Mouse (Mus musculus): Measurements from ENCODE around the gene Nccrp1. TPM values are rescaled to one million over a fixed set of nuclear protein-coding genes. Genes with fewer than 3 reads are reported as not detected.

The Nccrp1 gene
- total RNA-seq (2023), result 1 to 10 TPM; 1.5 to 2.3 TPM

GRCm38 (mm10) chr7:28547154-28547553, at the start of gene Nccrp1:
TSS of gene Nccrp1 (minus strand) at chr7:28547254.

GRCm38 (mm10) chr7:28540526-28540925, 6.5 kb downstream of the Nccrp1 start, which contains the start of gene Sycn:
TSS of gene Sycn (plus strand) at chr7:28540885.

GRCm38 (mm10) chr7:28522536-28522935, 24.5 kb downstream of the Nccrp1 start, which contains the start of gene Ifnl3:
TSS of gene Ifnl3 (plus strand) at chr7:28522836.

GRCm38 (mm10) chr7:28510405-28510974, 36.6 kb downstream of the Nccrp1 start, which contains the start of gene Ifnl2:
TSS of gene Ifnl2 (minus strand) at chr7:28510455.

Other genes with a start within 250 kb of the Nccrp1 start
- gene Dll3, start 245.0 kb downstream of the Nccrp1 start, total RNA-seq (2023), result not detected
- gene Timm50, start 235.2 kb downstream of the Nccrp1 start, total RNA-seq (2023), result 10 to 100 TPM; 28.9 to 29.0 TPM
- 100 to 1,000 TPM; 118 to 123 TPM for gene Supt5, start 208.5 kb downstream of the Nccrp1 start, total RNA-seq (2023)
- gene Rps16, start 196.6 kb downstream of the Nccrp1 start, total RNA-seq (2023), result 1,000 to 10,000 TPM; 1,784 to 1,904 TPM
- gene Plekhg2, start 174.7 kb downstream of the Nccrp1 start, total RNA-seq (2023), result 10 to 100 TPM; 38.7 to 42.8 TPM
- 1,000 to 10,000 TPM; 3,101 to 3,326 TPM for gene Zfp36, start 167.0 kb downstream of the Nccrp1 start, total RNA-seq (2023)
- 10 to 100 TPM; 15.0 to 18.4 TPM for gene Med29, start 154.5 kb downstream of the Nccrp1 start, total RNA-seq (2023)
- gene Paf1, start 154.3 kb downstream of the Nccrp1 start, total RNA-seq (2023), result 100 to 1,000 TPM; 153 to 188 TPM
- 100 to 1,000 TPM; 265 to 280 TPM for gene Gmfg, start 109.8 kb downstream of the Nccrp1 start, total RNA-seq (2023)
- 10 to 100 TPM; 10.6 to 17.6 TPM for gene Lrfn1, start 95.3 kb downstream of the Nccrp1 start, total RNA-seq (2023)
- not detected for gene Ifnl2, start 36.8 kb downstream of the Nccrp1 start, total RNA-seq (2023)
- gene Ifnl3, start 24.4 kb downstream of the Nccrp1 start, total RNA-seq (2023), result not detected
- not detected for gene Sycn, start 6.4 kb downstream of the Nccrp1 start, total RNA-seq (2023)
- gene Samd4b, start 50.9 kb upstream of the Nccrp1 start, total RNA-seq (2023), result 10 to 100 TPM; 59.5 to 62.7 TPM
- gene Pak4, start 50.9 kb upstream of the Nccrp1 start, total RNA-seq (2023), result 10 to 100 TPM; 30.1 to 35.2 TPM
- gene Acp7, start 84.1 kb upstream of the Nccrp1 start, total RNA-seq (2023), result not detected
- not detected for gene Fbxo27, start 145.6 kb upstream of the Nccrp1 start, total RNA-seq (2023)
- under 1 TPM; 0.94 to 1.00 TPM for gene Fbxo17, start 169.6 kb upstream of the Nccrp1 start, total RNA-seq (2023)
- gene Mrps12, start 194.6 kb upstream of the Nccrp1 start, total RNA-seq (2023), result 10 to 100 TPM; 19.5 to 25.1 TPM
- 10 to 100 TPM in 1 of 2 experiments, 1 to 10 TPM in 1; 8.9 to 12.5 TPM for gene Sars2, start 194.7 kb upstream of the Nccrp1 start, total RNA-seq (2023)
- not detected for gene Ccer2, start 208.9 kb upstream of the Nccrp1 start, total RNA-seq (2023)
- 100 to 1,000 TPM in 1 of 2 experiments, 10 to 100 TPM in 1; 95.2 to 113 TPM for gene Sirt2, start 219.5 kb upstream of the Nccrp1 start, total RNA-seq (2023)
- 100 to 1,000 TPM; 127 to 137 TPM for gene Nfkbib, start 220.3 kb upstream of the Nccrp1 start, total RNA-seq (2023)
- gene Rinl, start 241.7 kb upstream of the Nccrp1 start, total RNA-seq (2023), result 10 to 100 TPM; 16.0 to 20.8 TPM